Mouse (Mus musculus) limb, embryonic 10.5 days (tissue): ENCODE results near the gene Zc3h12c. TPM values are rescaled to one million over a fixed set of nuclear protein-coding genes. Genes with fewer than 3 reads are reported as not detected.
"Not testable (repeated sequence)": the region's sequence is repeated elsewhere in the genome, so short reads cannot be mapped to it uniquely, and the experiment has no call there.

Experiments
- DNase-seq: peaks from one replicate; pipeline ENCODE4 v3.0.0-alpha.2; 2017; ENCODE audit warnings: low spot score
- H3K27ac ChIP-seq: fragments of 300-500 bp; sonication (generic); 2 replicates; pipeline ENCODE4 v1.5.1; 2016; ENCODE audit warnings: mild to moderate bottlenecking
- H3K27me3 ChIP-seq: fragments of 300-500 bp; sonication (generic); 2 replicates; pipeline ENCODE4 v1.6.1; 2016; ENCODE audit warnings: low read depth, mild to moderate bottlenecking; ENCODE audit not compliant: poor library complexity, severe bottlenecking
- H3K36me3 ChIP-seq: fragments of 300-500 bp; sonication (generic); 2 replicates; pipeline ENCODE4 v1.6.1; 2016; ENCODE audit warnings: mild to moderate bottlenecking, moderate library complexity
- H3K4me1 ChIP-seq: fragments of 300-500 bp; sonication (generic); 2 replicates; pipeline ENCODE4 v1.6.1; 2016
- H3K4me3 ChIP-seq: fragments of 300-500 bp; sonication (generic); 2 replicates; pipeline ENCODE4 v1.5.1; 2016; ENCODE audit warnings: mild to moderate bottlenecking, moderate library complexity
- H3K9me3 ChIP-seq: fragments of 300-500 bp; sonication (generic); replicated peaks from 2 replicates; pipeline ENCODE4 v1.6.1; 2016; ENCODE audit warnings: mild to moderate bottlenecking
- WGBS: fragments of 180-500 bp; shearing (Covaris S2); methylation state at CpG from one replicate; pipeline ENCODE4 v1.1.7; 2016; 5-methylcytosine and 5-hydroxymethylcytosine counted together
- microRNA-seq: library from miRNA; unstranded; fragments of <30 nt; microRNA quantifications from one replicate; pipeline ENCODE4, GENCODE M21; 2017
- polyA plus RNA-seq: library from polyadenylated mRNA; unstranded; fragments of >200 nt; fragmentation: Nextera tagmentation; extraction: Ambion mirVana; gene quantifications from 2 replicates; pipeline ENCODE4 v1.2.1, GENCODE M21; 2016

Zc3h12c gene
- polyA plus RNA-seq, 1 experiment from 2014 or later, result 2.5 TPM

- Histone ChIP-seq H3K36me3 (peaks cover 24% of the 10 kb centered on the region), H3K9me3 (no peaks in the 10 kb centered on the region), H3K4me3 (no peak overlapping the region), H3K27me3 (no peaks in the 10 kb centered on the region), H3K27ac (no peak overlapping the region), H3K4me1 (peaks cover 5% of the 10 kb centered on the region; the same call in 1 of the 2 replicates)
- DNase-seq, result no peak
- 74% methylated on average over 8 of the region's 8 CpGs for WGBS
Observed at GRCm38 (mm10) chr9:52093108-52093507, 75.3 kb downstream of the Zc3h12c start.

- no peak overlapping the region for H3K4me3 ChIP-seq
- H3K9me3 ChIP-seq, result no peaks in the 10 kb centered on the region
- H3K4me1 ChIP-seq, result peaks cover 2% of the 10 kb centered on the region; the same call in 1 of the 2 replicates
- peaks cover 32% of the 10 kb centered on the region for H3K36me3 ChIP-seq
- 94% methylated on average over 5 of the region's 5 CpGs for WGBS
- DNase-seq, result no peak
- H3K27ac ChIP-seq, result no peak overlapping the region
- no peaks in the 10 kb centered on the region for H3K27me3 ChIP-seq
Observed at GRCm38 (mm10) chr9:52092311-52092710, 76.1 kb downstream of the Zc3h12c start.

GRCm38 (mm10) chr9:52091752-52092151 is 76.6 kb downstream of the Zc3h12c start:
- no peak overlapping the region for H3K27ac ChIP-seq
- H3K27me3 ChIP-seq, result no peaks in the 10 kb centered on the region
- H3K4me3 ChIP-seq, result no peak overlapping the region
- peaks cover 38% of the 10 kb centered on the region for H3K36me3 ChIP-seq
- 95% methylated on average over 9 of the region's 9 CpGs for WGBS
- DNase-seq, result no peak
- no peaks in the 10 kb centered on the region for H3K9me3 ChIP-seq
- no peaks in the 10 kb centered on the region for H3K4me1 ChIP-seq

GRCm38 (mm10) chr9:52082414-52082813 is 86.0 kb downstream of the Zc3h12c start:
- Histone ChIP-seq H3K4me3 (no peak overlapping the region), H3K36me3 (peaks cover 94% of the 10 kb centered on the region), H3K9me3 (no peaks in the 10 kb centered on the region), H3K4me1 (no peaks in the 10 kb centered on the region), H3K27me3 (no peaks in the 10 kb centered on the region), H3K27ac (no peak overlapping the region)
- DNase-seq, result no peak
- 91% methylated on average over 4 of the region's 4 CpGs for WGBS

- Histone ChIP-seq H3K36me3 (peaks cover 94% of the 10 kb centered on the region), H3K4me1 (no peaks in the 10 kb centered on the region), H3K4me3 (no peak overlapping the region), H3K9me3 (no peaks in the 10 kb centered on the region), H3K27ac (no peak overlapping the region), H3K27me3 (no peaks in the 10 kb centered on the region)
- 96% methylated on average over 2 of the region's 2 CpGs for WGBS
- DNase-seq, result no peak
Observed at GRCm38 (mm10) chr9:52081979-52082378, 86.4 kb downstream of the Zc3h12c start.

- peaks cover 94% of the 10 kb centered on the region for H3K36me3 ChIP-seq
- DNase-seq, result no peak
- no peaks in the 10 kb centered on the region for H3K27me3 ChIP-seq
- no peak overlapping the region for H3K27ac ChIP-seq
- no peak overlapping the region for H3K4me3 ChIP-seq
- 91% methylated on average over 1 of the region's 1 CpGs for WGBS
- no peaks in the 10 kb centered on the region for H3K4me1 ChIP-seq
- H3K9me3 ChIP-seq, result no peaks in the 10 kb centered on the region
Observed at GRCm38 (mm10) chr9:52077692-52078091, 90.7 kb downstream of the Zc3h12c start.

GRCm38 (mm10) chr9:52076089-52076488 is 92.3 kb downstream of the Zc3h12c start:
- Histone ChIP-seq H3K4me3 (no peak overlapping the region), H3K9me3 (no peaks in the 10 kb centered on the region), H3K4me1 (no peaks in the 10 kb centered on the region), H3K27me3 (no peaks in the 10 kb centered on the region), H3K36me3 (peaks cover 94% of the 10 kb centered on the region), H3K27ac (no peak overlapping the region)
- 95% methylated on average over 2 of the region's 2 CpGs for WGBS
- no peak for DNase-seq

- Histone ChIP-seq H3K9me3 (no peaks in the 10 kb centered on the region), H3K27ac (no peak overlapping the region), H3K4me3 (no peak overlapping the region), H3K36me3 (peaks cover 95% of the 10 kb centered on the region), H3K27me3 (no peaks in the 10 kb centered on the region), H3K4me1 (no peaks in the 10 kb centered on the region)
- DNase-seq, result no peak
Observed at GRCm38 (mm10) chr9:52072202-52072601, 96.2 kb downstream of the Zc3h12c start.

GRCm38 (mm10) chr9:52071352-52071751 is 97.0 kb downstream of the Zc3h12c start:
- peaks cover 95% of the 10 kb centered on the region for H3K36me3 ChIP-seq
- not testable (repeated sequence) for H3K9me3 ChIP-seq, H3K4me3 ChIP-seq, DNase-seq, H3K27ac ChIP-seq, H3K4me1 ChIP-seq, H3K27me3 ChIP-seq

- Histone ChIP-seq H3K4me3 (no peak overlapping the region), H3K27me3 (no peaks in the 10 kb centered on the region), H3K36me3 (peaks cover 96% of the 10 kb centered on the region), H3K27ac (no peak overlapping the region), H3K9me3 (no peaks in the 10 kb centered on the region), H3K4me1 (no peaks in the 10 kb centered on the region)
- no peak for DNase-seq
- WGBS, result 96% methylated on average over 2 of the region's 2 CpGs
Observed at GRCm38 (mm10) chr9:52070052-52070451, 98.3 kb downstream of the Zc3h12c start.

Small RNA genes lying within 50 kb of the gene (microRNA-seq; reads per million reads assigned to microRNA genes)
- gene Gm27686, result not detected
- not detected for gene Mir6244

Other genes with a start within 250 kb of the Zc3h12c start
- 53.5 and 66.9 TPM in 2 replicates for gene Fdx1, start 205.0 kb downstream of the Zc3h12c start, polyA plus RNA-seq
- gene Rdx, start 121.4 kb downstream of the Zc3h12c start, polyA plus RNA-seq, result 118 and 132 TPM in 2 replicates